Mouse (Mus musculus) intestine, embryonic 16.5 days (tissue): ENCODE results near the gene St3gal5. TPM values are rescaled to one million over a fixed set of nuclear protein-coding genes. Genes with fewer than 3 reads are reported as not detected.

ENCODE experiments used
- ATAC-seq: fragments of 200-750 bp; cut with Nextera tagmentation; 2 replicates; pipeline ENCODE4 v1.8.0; 2017; ENCODE audit warnings: moderate TSS enrichment, moderate library complexity
- H3K27ac ChIP-seq: fragments of 300-500 bp; sonication (generic); 2 replicates; pipeline ENCODE4 v1.5.1; 2014; ENCODE audit warnings: mild to moderate bottlenecking, low read length
- H3K27me3 ChIP-seq: fragments of 300-500 bp; sonication (generic); replicated peaks from 2 replicates; pipeline ENCODE4 v1.6.1; 2014; ENCODE audit warnings: low read length, control low read depth, mixed read lengths; ENCODE audit not compliant: control insufficient read depth, insufficient read depth
- H3K36me3 ChIP-seq: fragments of 300-500 bp; sonication (generic); 2 replicates; pipeline ENCODE4 v1.6.1; 2014; ENCODE audit warnings: low read length, control low read depth; ENCODE audit not compliant: control insufficient read depth, insufficient read depth
- H3K4me1 ChIP-seq: fragments of 300-500 bp; sonication (generic); 2 replicates; pipeline ENCODE4 v1.6.1; 2014; ENCODE audit warnings: low read length, control low read depth, mixed read lengths; ENCODE audit not compliant: control insufficient read depth, insufficient read depth
- H3K4me2 ChIP-seq: fragments of 300-500 bp; sonication (generic); 2 replicates; pipeline ENCODE4 v1.6.1; 2014; ENCODE audit warnings: low read depth, low read length, control low read depth
- H3K4me3 ChIP-seq: fragments of 300-500 bp; sonication (generic); 2 replicates; pipeline ENCODE4 v1.5.1; 2014; ENCODE audit warnings: mild to moderate bottlenecking, low read length
- H3K9ac ChIP-seq: fragments of 300-500 bp; sonication (generic); 2 replicates; pipeline ENCODE4 v1.6.1; 2014; ENCODE audit warnings: low read depth, low read length
- H3K9me3 ChIP-seq: fragments of 300-500 bp; sonication (generic); 2 replicates; pipeline ENCODE4 v1.6.1; 2016; ENCODE audit warnings: low read length, control low read depth; ENCODE audit not compliant: control insufficient read depth
- WGBS: fragments of 180-500 bp; shearing (Covaris S2); extraction: QIAGEN DNeasy Blood & Tissue Kit; methylation state at CpG from one replicate; pipeline ENCODE4 v1.1.7; 2014; 5-methylcytosine and 5-hydroxymethylcytosine counted together
- polyA plus RNA-seq: library from polyadenylated mRNA; unstranded; fragments of >200 nt; fragmentation: Nextera tagmentation; extraction: Ambion mirVana; gene quantifications from 2 replicates; pipeline ENCODE4 v1.2.1, GENCODE M21; 2015

Gene St3gal5
- polyA plus RNA-seq, 1 experiment from 2014 or later = 22.8 TPM

DNA sequence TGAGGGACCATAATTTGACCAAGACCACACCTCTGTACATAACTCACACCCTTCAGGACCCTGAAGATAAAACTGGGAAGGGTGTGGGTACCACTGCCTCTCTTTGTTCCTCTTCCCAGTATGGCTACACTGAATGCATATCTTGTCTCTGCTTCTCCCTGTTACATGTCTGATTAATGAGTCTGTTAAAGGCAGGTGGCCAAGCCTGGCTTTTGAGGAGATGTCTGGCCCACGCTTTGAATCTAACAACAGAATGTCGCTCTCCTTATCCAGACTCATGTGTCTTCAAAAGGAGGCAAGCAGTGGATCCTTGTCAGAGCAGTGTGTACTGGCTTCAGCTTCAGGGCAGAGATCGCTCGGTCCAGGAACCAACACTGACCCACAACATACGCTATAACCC, 87.2 kb downstream of the St3gal5 start:
- WGBS = 77% methylated on average over 5 of the region's 5 CpGs
- no peak overlapping the region for H3K4me2 ChIP-seq

DNA sequence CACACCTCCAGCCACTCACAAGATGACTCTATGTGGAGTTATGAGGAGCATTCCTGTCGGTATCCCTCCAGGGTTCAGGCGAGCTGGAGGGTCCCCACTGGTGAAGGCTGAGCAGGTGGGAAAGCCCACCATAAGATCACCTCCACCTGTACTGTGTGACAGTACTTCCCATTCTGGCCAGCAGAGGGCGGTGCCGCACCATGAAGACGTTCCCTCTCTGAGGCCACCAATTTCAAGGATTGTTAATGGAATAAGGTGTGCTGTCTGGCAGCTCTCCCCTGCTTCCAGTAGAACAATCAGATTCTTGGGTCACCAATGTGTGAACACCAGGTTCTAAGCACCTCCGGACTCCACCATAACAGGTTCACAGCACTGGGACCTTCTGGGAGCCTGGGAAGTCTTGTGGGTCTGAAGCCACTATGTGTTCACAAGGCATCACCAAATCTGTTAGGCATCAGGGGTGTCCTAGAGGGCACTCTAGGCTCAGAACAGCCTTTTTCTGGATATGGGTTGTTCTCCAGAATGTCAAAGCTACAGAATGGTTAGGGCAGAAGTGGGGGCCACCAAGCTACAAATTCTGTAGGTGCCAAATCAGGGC, 88.6 kb downstream of the St3gal5 start:
- H3K36me3 ChIP-seq = no peaks in the 10 kb centered on the region
- H3K4me2 ChIP-seq = no peak overlapping the region
- no peak overlapping the region for H3K27ac ChIP-seq
- 5% methylated on average over 6 of the region's 6 CpGs for WGBS
- no peak overlapping the region for H3K4me3 ChIP-seq
- H3K9me3 ChIP-seq = no peaks in the 10 kb centered on the region
- H3K9ac ChIP-seq = no peak overlapping the region
- peak; percentile 34; the same call in 1 of the 2 replicates for ATAC-seq
- peaks cover 20% of the 10 kb centered on the region for H3K4me1 ChIP-seq
- H3K27me3 ChIP-seq = peaks cover 4% of the 10 kb centered on the region; the same call in 1 of the 2 replicates

More for the DNA sequence above, 87.2 kb downstream of the St3gal5 start:
- ATAC-seq = no peak
- Histone ChIP-seq H3K4me3 (no peak overlapping the region), H3K4me1 (peaks cover 13% of the 10 kb centered on the region), H3K27ac (no peak overlapping the region), H3K27me3 (peaks cover 4% of the 10 kb centered on the region; the same call in 1 of the 2 replicates), H3K36me3 (no peaks in the 10 kb centered on the region), H3K9me3 (no peaks in the 10 kb centered on the region), H3K9ac (no peak overlapping the region)

DNA sequence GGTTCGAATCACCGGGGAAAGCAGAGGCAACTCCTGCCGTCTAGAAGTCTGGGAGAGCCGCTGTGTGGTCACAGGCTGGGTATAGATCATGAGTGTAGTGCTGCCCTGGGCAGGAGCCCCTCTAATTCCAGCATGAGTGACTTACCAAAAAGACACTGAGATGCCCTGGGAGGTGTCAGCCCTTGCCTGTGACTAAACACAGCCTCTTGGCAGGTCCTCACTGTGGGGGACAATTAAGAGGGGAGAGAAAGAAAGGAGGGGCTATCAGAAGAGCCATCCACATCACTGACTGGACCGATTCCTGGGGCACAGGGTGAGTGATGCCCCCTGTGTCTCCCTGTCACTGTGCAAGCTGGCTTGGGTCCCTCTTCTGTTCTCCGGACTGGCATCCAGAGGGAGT, 89.4 kb downstream of the St3gal5 start:
- no peak for ATAC-seq

DNA sequence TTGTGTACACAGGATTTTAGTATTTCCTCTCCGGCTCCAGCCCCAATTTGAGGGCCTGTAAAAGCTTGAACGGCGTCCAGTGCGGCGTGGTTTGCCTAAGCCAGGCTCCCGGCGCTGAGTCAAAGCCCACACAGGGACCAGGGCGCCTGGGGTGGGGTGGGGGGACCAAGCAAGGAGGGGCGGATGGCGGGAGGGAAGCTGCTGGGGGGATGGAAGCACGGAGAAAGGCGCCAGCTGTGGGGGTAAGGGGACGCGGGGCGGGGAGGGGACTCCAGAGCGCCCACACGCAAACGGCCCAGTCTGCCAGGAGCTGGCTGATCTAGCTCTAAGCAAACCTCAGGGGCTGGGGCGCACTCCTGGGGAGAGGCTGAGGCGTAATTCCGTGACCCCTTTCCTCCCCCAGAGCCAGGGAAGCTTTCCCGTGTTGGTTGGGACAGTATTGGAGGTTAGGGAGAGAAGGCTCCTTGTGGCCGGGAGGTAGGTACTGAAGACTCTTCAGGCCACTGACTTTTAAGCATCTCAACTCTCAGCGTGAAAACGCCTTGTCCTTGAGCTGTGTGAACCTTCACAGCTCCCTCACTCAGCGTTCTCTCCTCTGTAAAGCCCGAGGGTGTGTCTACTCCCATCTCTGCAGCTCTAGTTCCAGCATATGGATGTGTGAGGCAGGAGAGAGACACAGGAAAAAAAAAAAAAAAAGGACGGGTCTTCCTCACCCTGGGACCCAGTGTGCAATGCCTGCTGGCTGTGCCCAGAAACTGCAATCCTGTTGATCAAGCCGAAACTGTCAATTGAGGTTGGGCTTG, 91.9 kb downstream of the St3gal5 start:
- peaks cover 4% of the 10 kb centered on the region; the same call in 1 of the 2 replicates for H3K27me3 ChIP-seq
- WGBS = 3% methylated on average over 29 of the region's 29 CpGs
- peak; percentile 73 for ATAC-seq
- H3K9ac ChIP-seq = peak overlapping the region; percentile 54
- H3K27ac ChIP-seq = peak overlapping the region; percentile 80
- peaks cover 20% of the 10 kb centered on the region for H3K4me1 ChIP-seq
- no peaks in the 10 kb centered on the region for H3K9me3 ChIP-seq
- peak overlapping the region; percentile 16; the same call in 1 of the 2 replicates for H3K4me3 ChIP-seq
- peak overlapping the region; percentile 54 for H3K4me2 ChIP-seq
- H3K36me3 ChIP-seq = no peaks in the 10 kb centered on the region

More for the DNA sequence above, 89.4 kb downstream of the St3gal5 start:
- no peaks in the 10 kb centered on the region for H3K36me3 ChIP-seq
- no peak overlapping the region for H3K4me2 ChIP-seq
- no peak overlapping the region for H3K4me3 ChIP-seq
- H3K27ac ChIP-seq = no peak overlapping the region
- 80% methylated on average over 6 of the region's 6 CpGs for WGBS
- peaks cover 4% of the 10 kb centered on the region; the same call in 1 of the 2 replicates for H3K27me3 ChIP-seq
- no peak overlapping the region for H3K9ac ChIP-seq
- H3K4me1 ChIP-seq = peaks cover 20% of the 10 kb centered on the region
- no peaks in the 10 kb centered on the region for H3K9me3 ChIP-seq

DNA sequence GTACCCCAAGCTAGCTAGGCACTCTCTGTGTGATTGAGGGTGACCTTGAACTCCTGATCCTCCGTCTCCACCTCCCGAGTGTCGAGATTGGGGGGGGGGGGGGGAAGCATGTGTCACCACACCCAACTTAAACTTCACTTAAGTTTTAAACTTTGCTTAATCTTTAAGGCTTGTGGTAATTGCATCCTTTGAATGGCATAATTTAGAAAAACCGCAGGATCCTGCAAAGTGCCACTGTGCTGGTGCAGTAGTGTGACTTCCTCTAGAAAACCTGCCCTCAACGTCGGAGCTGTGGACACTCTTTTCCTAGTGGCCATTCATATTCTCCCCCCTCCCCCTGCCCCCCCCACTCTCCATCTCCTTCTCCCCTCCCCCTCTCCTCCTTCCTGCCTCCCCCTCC, 92.7 kb downstream of the St3gal5 start:
- H3K4me1 ChIP-seq = peaks cover 20% of the 10 kb centered on the region
- H3K27ac ChIP-seq = no peak overlapping the region
- H3K4me2 ChIP-seq = no peak overlapping the region
- H3K36me3 ChIP-seq = no peaks in the 10 kb centered on the region
- H3K4me3 ChIP-seq = no peak overlapping the region
- WGBS = 22% methylated on average over 6 of the region's 6 CpGs
- peaks cover 4% of the 10 kb centered on the region; the same call in 1 of the 2 replicates for H3K27me3 ChIP-seq
- H3K9me3 ChIP-seq = no peaks in the 10 kb centered on the region
- no peak overlapping the region for H3K9ac ChIP-seq
- ATAC-seq = no peak

DNA sequence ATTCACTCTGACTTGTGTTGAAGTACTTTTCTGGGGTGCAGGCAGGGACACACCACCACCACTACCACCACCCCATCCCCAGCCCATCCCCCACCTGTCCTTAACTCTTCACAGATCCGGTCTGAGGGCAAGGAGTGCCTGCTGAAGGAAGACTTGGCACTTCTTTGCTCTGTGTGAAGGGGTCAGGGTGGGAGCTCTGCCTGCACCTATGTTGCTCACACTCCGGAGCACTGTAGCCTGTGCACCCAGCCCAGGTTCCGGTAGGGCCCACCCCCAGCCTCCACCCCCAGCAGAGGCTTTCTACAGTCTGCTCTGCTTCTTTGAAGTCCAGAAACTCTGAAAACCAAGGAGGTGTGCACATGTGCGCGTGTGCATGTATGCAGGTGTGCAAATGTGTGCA, 93.2 kb downstream of the St3gal5 start:
- H3K27me3 ChIP-seq = peaks cover 4% of the 10 kb centered on the region; the same call in 1 of the 2 replicates
- H3K27ac ChIP-seq = no peak overlapping the region
- peaks cover 20% of the 10 kb centered on the region for H3K4me1 ChIP-seq
- H3K4me2 ChIP-seq = no peak overlapping the region
- ATAC-seq = no peak
- no peaks in the 10 kb centered on the region for H3K9me3 ChIP-seq
- no peak overlapping the region for H3K4me3 ChIP-seq
- WGBS = 55% methylated on average over 5 of the region's 5 CpGs
- no peaks in the 10 kb centered on the region for H3K36me3 ChIP-seq
- no peak overlapping the region for H3K9ac ChIP-seq

DNA sequence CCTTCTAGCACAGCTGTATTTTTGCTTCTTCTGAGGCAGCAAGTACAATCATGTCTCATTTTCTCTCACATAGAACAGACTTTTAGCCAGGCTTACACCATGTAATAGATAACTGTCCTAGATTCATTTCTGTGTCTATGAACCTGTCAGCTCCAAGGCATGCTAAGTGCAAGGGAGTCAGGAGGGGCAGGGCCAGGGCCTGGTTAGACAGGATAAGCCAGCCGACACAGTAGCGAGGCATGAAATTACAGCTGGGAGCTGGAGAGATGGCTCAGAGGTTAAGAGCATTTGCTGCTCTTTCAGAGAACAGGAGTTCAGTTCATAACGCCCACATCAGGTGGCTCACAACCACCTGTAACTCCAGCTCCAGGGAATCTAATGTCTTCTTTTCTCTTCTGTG, 99.3 kb downstream of the St3gal5 start:
- no peak overlapping the region for H3K27ac ChIP-seq
- H3K9me3 ChIP-seq = no peaks in the 10 kb centered on the region
- no peak for ATAC-seq
- no peaks in the 10 kb centered on the region for H3K36me3 ChIP-seq
- no peak overlapping the region for H3K4me2 ChIP-seq
- H3K4me3 ChIP-seq = no peak overlapping the region
- H3K9ac ChIP-seq = no peak overlapping the region
- H3K27me3 ChIP-seq = no peaks in the 10 kb centered on the region
- peaks cover 7% of the 10 kb centered on the region for H3K4me1 ChIP-seq
- 72% methylated on average over 3 of the region's 3 CpGs for WGBS

DNA sequence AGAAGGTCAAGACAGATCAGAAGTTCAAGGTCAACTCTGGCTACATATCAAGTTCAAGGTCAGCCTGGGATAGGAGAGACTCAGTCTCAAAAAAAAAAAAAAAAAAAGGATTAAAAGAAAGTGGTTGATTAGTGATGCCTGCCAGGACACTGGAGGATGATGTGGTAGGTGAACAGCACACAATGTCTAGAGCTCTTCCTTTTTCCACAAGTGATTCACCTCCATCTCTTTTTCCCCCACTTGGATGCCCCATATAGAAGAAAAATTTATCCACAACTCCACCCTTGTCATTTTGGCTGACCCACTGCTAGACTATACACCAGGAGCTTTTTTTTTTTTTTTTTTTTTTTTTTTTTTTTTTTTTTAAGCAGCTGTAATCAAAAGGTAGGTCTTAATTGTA, 100.1 kb downstream of the St3gal5 start:
- H3K9me3 ChIP-seq = no peaks in the 10 kb centered on the region
- no peak overlapping the region for H3K4me3 ChIP-seq
- H3K36me3 ChIP-seq = no peaks in the 10 kb centered on the region
- H3K27me3 ChIP-seq = no peaks in the 10 kb centered on the region
- H3K27ac ChIP-seq = no peak overlapping the region
- ATAC-seq = no peak
- H3K9ac ChIP-seq = no peak overlapping the region
- peaks cover 7% of the 10 kb centered on the region for H3K4me1 ChIP-seq
- no peak overlapping the region for H3K4me2 ChIP-seq

DNA sequence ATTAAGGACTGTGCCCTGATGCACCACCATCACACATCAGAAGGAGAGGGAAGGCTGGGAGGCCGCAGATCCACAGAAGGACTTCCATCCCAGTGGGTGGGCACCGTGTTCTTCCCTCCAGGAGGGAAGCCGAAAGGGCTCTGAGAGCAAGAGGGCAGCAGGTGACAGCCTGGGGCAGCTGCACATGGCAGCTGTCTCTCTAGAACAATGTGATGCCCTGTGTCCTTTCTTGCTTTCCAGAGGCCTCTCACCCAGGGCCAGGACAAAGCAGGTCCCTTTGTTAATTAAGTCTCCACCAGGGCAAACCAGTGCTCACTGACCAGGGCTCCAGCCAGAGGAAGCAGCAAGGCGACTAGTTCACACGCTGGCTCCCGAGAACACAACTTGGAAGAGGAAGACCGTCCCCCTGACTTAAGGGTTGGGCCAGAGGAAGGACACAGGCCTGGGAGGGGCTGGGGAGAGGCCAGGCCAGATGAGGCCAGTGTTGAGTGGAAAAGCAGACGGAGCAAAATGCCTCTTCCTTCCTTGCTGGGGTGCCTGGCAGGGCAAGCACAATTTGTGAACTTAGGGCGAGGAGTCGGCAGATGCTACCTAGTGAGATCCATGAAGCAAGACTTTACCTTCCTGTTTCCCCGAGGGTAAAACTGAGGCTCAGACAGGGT, 103.3 kb downstream of the St3gal5 start:
- H3K4me1 ChIP-seq = peaks cover 7% of the 10 kb centered on the region
- 48% methylated on average over 11 of the region's 11 CpGs for WGBS
- H3K27ac ChIP-seq = peak overlapping the region; percentile 2; the same call in 1 of the 2 replicates
- no peak overlapping the region for H3K9ac ChIP-seq
- ATAC-seq = peak; percentile 50
- H3K9me3 ChIP-seq = no peaks in the 10 kb centered on the region
- H3K4me3 ChIP-seq = no peak overlapping the region
- no peaks in the 10 kb centered on the region for H3K27me3 ChIP-seq
- H3K4me2 ChIP-seq = no peak overlapping the region
- no peaks in the 10 kb centered on the region for H3K36me3 ChIP-seq
